In genomic region chr6:100758431-100759208, GRCm38 (mm10) we compare ENCODE assay signal across 23 mouse cellular contexts. TPM values are rescaled to one million over a fixed set of nuclear protein-coding genes. Genes with fewer than 3 reads are reported as not detected.
DNase-seq lines count a peak whose midpoint lies in the region; ATAC-seq and TF ChIP-seq lines count a peak whose summit lies in the region.
"Had no signal": no experiment of that assay in that cellular context is flagged by ENCODE, and none has a peak within 500 bp of the region (broad histone marks: within the 10 kb centered on the region; RNA-seq: fewer than 3 reads in every experiment).

No protein-coding gene starts in this region.

- WGBS in midbrain, embryonic 11.5 days, result 84% methylated on average over 4 of the region's 4 CpGs
- WGBS in midbrain, embryonic 16.5 days, result 75% methylated on average over 4 of the region's 4 CpGs
- WGBS in kidney, adult 2 months, result 65% methylated on average over 4 of the region's 4 CpGs

- H3K27me3 ChIP-seq in midbrain, embryonic 11.5 days (ENCODE audit: control insufficient read depth, insufficient read depth, low read length), result no peaks in the 10 kb centered on the region
- no peaks in the 10 kb centered on the region for H3K27me3 ChIP-seq in midbrain, embryonic 16.5 days (ENCODE audit: control insufficient read depth, insufficient read depth, low read depth, low read length)
- no peaks in the 10 kb centered on the region for H3K27me3 ChIP-seq in kidney, adult 2 months (replicated peaks; ENCODE audit: control insufficient read depth, insufficient read depth, low read length)
- H3K27me3 ChIP-seq: embryonic facial prominence, embryonic 12.5 days; forebrain, embryonic 13.5 days; forebrain, embryonic 15.5 days; Patski had no signal

- no peak overlapping the region for H3K4me3 ChIP-seq in midbrain, embryonic 11.5 days (ENCODE audit: low read depth, low read length)
- H3K4me3 ChIP-seq in midbrain, embryonic 16.5 days (ENCODE audit: low read depth, low read length), result no peak overlapping the region
- H3K4me3 ChIP-seq in kidney, adult 2 months (ENCODE audit: insufficient read depth, low read depth, low read length), result no peak overlapping the region
- H3K4me3 ChIP-seq: embryonic facial prominence, embryonic 10.5 days; embryonic facial prominence, embryonic 12.5 days; forebrain, embryonic 13.5 days; forebrain, embryonic 15.5 days had no signal

- H3K9me3 ChIP-seq in midbrain, embryonic 11.5 days (ENCODE audit: control insufficient read depth, low read length), result no peaks in the 10 kb centered on the region
- no peaks in the 10 kb centered on the region for H3K9me3 ChIP-seq in midbrain, embryonic 16.5 days (replicated peaks; ENCODE audit: control insufficient read depth, low read length, poor library complexity, severe bottlenecking)
- H3K9me3 ChIP-seq: embryonic facial prominence, embryonic 10.5 days; embryonic facial prominence, embryonic 12.5 days; forebrain, embryonic 13.5 days; forebrain, embryonic 15.5 days had no signal

- H3K4me2 ChIP-seq in midbrain, embryonic 11.5 days, result no peak overlapping the region
- H3K4me2 ChIP-seq in midbrain, embryonic 16.5 days (ENCODE audit: low read length), result no peak overlapping the region
- H3K4me2 ChIP-seq: embryonic facial prominence, embryonic 12.5 days; forebrain, embryonic 13.5 days; forebrain, embryonic 15.5 days had no signal

- TF ChIP-seq POLR2A in kidney, adult 2 months (IDR thresholded peaks at IDR 0.05; ENCODE audit: low read depth, low read length), result no peak

- H3K9ac ChIP-seq in midbrain, embryonic 11.5 days (ENCODE audit: low read length), result no peak overlapping the region
- H3K9ac ChIP-seq in midbrain, embryonic 16.5 days (ENCODE audit: low read depth, low read length), result no peak overlapping the region
- H3K9ac ChIP-seq: embryonic facial prominence, embryonic 12.5 days; forebrain, embryonic 13.5 days; forebrain, embryonic 15.5 days; forebrain, postnatal 0 days had no signal

- no peaks in the 10 kb centered on the region for H3K36me3 ChIP-seq in midbrain, embryonic 11.5 days (ENCODE audit: control insufficient read depth, insufficient read depth, low read length)
- H3K36me3 ChIP-seq in midbrain, embryonic 16.5 days (ENCODE audit: control insufficient read depth, insufficient read depth, low read length), result no peaks in the 10 kb centered on the region
- no peaks in the 10 kb centered on the region for H3K36me3 ChIP-seq in kidney, adult 2 months (ENCODE audit: control insufficient read depth, insufficient read depth, low read length)
- H3K36me3 ChIP-seq: embryonic facial prominence, embryonic 10.5 days; embryonic facial prominence, embryonic 12.5 days; forebrain, embryonic 15.5 days; G1E had no signal

- peak; percentile 53 for DNase-seq in midbrain, embryonic 11.5 days (ENCODE audit: low spot score, missing footprints)
- DNase-seq in ES-CJ7 (ENCODE audit: low read depth, low spot score), result peak; percentile 26
- peak; percentile 68 for DNase-seq in R1 (ENCODE audit: low read depth, low spot score)
- DNase-seq in ZHBTc4 (ENCODE audit: low read depth, low spot score), result peak; percentile 57
- DNase-seq in lung, postnatal 14 days, result no peak
- DNase-seq in kidney, adult 2 months, result no peak
- DNase-seq in right cerebral cortex, adult 2 months (ENCODE audit: low spot score in 2 of 2), result no peak
- DNase-seq: adrenal gland, adult 2 months; adrenal gland, postnatal 10 days; adrenal gland, postnatal 25 days; cerebellum, adult 11 months; cerebellum, adult 18-20 months; cerebellum, adult 9-10 months; cerebellum, postnatal 10 days; cerebellum, postnatal 25 days; forebrain, postnatal 0 days had no signal

- no peak overlapping the region for H3K27ac ChIP-seq in midbrain, embryonic 11.5 days (ENCODE audit: low read depth, low read length)
- no peak overlapping the region for H3K27ac ChIP-seq in midbrain, embryonic 16.5 days (ENCODE audit: low read length)
- H3K27ac ChIP-seq in kidney, adult 2 months (ENCODE audit: insufficient read depth, low read depth, low read length), result no peak overlapping the region
- H3K27ac ChIP-seq: embryonic facial prominence, embryonic 10.5 days; embryonic facial prominence, embryonic 12.5 days; forebrain, embryonic 13.5 days; forebrain, embryonic 15.5 days had no signal

- TF ChIP-seq CTCF in kidney, adult 2 months (conservative IDR thresholded peaks at IDR 0.05; ENCODE audit: insufficient read depth, insufficient read length, low read depth, low read length), result no peak

- no peak for ATAC-seq in midbrain, embryonic 11.5 days (ENCODE audit: low FRiP score)
- ATAC-seq in midbrain, embryonic 16.5 days, result no peak
- ATAC-seq: forebrain, embryonic 13.5 days; forebrain, embryonic 15.5 days; forebrain, postnatal 0 days; Patski had no signal

- no peaks in the 10 kb centered on the region for H3K4me1 ChIP-seq in midbrain, embryonic 11.5 days (ENCODE audit: control insufficient read depth, insufficient read depth, low read length)
- H3K4me1 ChIP-seq in midbrain, embryonic 16.5 days (ENCODE audit: control insufficient read depth, insufficient read depth, low read length), result no peaks in the 10 kb centered on the region
- no peaks in the 10 kb centered on the region for H3K4me1 ChIP-seq in kidney, adult 2 months (ENCODE audit: control insufficient read depth, insufficient read depth, low read length)
- H3K4me1 ChIP-seq: embryonic facial prominence, embryonic 10.5 days; embryonic facial prominence, embryonic 12.5 days; forebrain, embryonic 13.5 days; forebrain, embryonic 15.5 days had no signal

RNA-seq across cellular contexts. Expression of gene Gxylt2, which starts 54.1 kb away (rescaled TPM):
- 3.3 and 3.8 TPM in 2 replicates for polyA plus RNA-seq in midbrain, embryonic 11.5 days (2014; fragmentation: Nextera tagmentation; extraction: Ambion mirVana)
- polyA plus RNA-seq in midbrain, embryonic 16.5 days (2015; fragmentation: Nextera tagmentation; extraction: Ambion mirVana), result 1.2 and 1.3 TPM in 2 replicates
- polyA plus RNA-seq in kidney, adult 2 months (2012; rRNA removed), result 0.66 and 0.86 TPM in 2 replicates
- polyA plus RNA-seq: G1E had no signal

Comparison
In these comparisons a context has a peak if more than half of its experiments do, and no peak if none do; other contexts are left out.
1. DNase-seq: peak in midbrain, embryonic 11.5 days (single experiment), ES-CJ7 (single experiment), R1 (single experiment) and ZHBTc4 (single experiment); none in lung, postnatal 14 days (single experiment), kidney, adult 2 months (single experiment) and right cerebral cortex, adult 2 months (0 of 2).